Mouse (Mus musculus) small intestine, adult 10 weeks (tissue): ENCODE measurements around the gene Tssk3. TPM values are rescaled to one million over a fixed set of nuclear protein-coding genes. Genes with fewer than 3 reads are reported as not detected.

Source experiments
- polyA plus RNA-seq: library from polyadenylated mRNA; stranded (reverse); fragments of 350-450 nt; fragmentation: Illumina TruSeq; extraction: RNeasy Lipid Tissue Mini Kit (QIAGEN cat#74804); gene quantifications from one replicate; pipeline ENCODE4 v1.2.3, GENCODE M21; 2014; ENCODE audit warnings: low replicate concordance

The Tssk3 gene
- not detected for polyA plus RNA-seq

DNA sequence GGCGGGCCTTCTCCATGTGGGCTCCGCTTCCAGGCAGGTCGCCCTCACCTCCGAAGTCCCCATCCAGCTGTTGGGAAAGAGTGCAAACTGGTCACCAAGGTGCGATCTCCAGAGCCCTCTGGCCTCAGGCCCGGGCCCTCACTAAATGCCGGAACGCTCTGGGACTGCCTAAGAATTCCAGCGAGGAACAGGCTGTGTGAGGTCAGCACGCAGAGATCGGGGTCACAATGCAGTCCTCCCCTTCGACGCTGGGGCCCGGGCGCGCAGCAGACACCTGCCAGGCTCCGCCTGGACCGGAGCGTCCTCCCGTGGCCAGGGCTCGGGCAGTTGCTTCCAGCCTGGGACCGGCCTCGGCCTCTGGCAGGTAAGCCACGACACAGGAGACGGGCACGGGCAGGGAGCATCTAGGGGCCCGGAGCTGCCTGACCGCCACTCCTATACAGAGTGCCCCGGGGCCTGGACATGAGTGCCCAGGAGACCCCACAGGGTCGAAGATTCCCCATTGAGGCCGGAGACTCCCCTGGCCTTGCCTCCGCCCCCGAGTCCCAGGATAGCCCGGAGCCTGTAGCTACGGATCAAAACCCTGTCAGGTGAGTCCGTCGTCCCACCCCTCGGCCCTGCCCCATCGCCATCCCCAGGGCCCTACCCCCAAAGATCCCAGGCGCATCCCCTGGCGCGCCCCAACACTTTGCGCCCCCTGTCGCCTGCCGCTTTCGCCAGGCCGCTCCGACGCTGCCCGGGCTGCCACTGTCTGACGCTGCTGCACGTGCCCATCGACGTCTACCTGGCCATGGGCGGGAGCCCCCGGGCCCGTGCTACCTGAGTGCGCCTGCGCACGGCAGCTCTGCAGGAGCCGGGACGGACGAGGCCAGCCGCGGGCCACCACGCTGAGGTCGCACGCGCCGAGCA lies at the start of gene Tssk3, which contains the start of gene Fam229a:
TSS of gene Tssk3 (minus strand) at position 51 of the 909 bp plus-strand sequence.
TSS of gene Fam229a (plus strand) at position 219 of the 909 bp plus-strand sequence.

DNA sequence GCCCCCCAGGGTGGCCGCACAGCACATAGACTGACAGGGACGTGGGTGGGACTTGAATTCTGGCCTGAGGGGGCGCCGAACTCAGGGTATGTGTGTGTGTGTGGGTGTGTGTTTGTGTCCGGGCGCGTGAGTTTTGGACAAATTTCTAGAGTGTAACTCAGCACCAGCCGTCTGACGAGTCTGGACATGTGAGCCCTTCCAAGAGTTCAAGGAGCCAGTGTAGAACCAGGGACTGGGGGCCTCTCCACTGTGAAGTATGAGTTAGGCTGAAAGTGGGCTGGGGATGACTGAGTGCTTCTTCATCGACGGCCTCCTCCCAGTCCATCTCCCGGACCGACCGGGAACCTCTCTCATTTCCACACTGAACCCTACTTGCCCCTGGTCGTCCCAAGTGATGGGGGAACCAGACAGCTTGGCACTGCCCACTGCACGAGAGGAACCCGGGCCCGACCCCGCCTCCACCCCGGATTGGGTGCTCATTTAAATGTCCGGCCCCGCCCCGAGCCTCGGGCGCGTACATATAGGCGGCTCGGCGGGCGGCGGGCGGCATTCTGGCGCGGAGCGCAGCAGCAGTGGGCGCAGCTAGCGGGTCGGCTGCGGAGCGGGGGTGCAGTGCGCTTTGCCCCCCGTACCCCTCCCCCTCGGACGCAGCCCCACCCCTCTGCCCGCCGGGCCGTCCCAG lies 22.4 kb upstream of the Tssk3 start, which contains the start of gene Marcksl1:
TSS of gene Marcksl1 (plus strand) at position 496 of the 682 bp plus-strand sequence.

DNA sequence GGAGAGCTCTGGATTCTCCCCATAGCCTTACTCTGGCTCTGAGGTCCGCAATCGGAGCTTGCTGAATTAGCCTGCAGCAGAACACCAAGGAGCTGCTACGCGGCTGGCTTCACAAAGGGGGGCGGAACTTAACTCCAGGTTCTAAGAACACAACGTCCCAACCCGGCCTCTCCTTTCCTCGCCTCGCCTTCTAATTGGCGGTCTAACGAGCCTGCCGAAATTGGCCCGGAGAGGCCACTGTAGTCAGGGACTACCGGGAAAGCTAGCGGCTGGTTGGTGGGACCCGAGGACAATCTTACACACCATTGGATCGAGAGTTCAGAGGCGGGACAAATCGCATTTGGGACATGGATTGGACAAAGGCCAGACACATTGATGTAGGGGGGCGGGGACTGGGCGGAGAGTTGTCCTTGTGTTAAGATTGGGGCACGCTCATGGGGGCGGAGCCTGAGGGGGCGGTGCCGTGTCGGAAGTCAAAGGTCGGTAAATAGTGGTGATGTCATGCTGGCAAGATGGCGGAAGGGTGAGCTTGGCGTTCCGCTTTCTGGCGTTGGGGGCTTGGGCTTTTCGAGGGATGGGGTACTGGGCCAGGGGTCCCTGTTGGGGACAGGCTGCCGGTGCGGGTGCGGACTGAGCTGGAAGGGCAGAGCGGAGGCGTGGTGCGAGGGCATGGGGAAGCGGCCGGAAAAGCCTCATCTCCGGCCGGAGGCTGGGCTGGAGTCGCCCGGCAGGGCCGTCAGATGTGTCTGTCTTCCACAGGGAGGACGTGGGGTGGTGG lies 29.4 kb downstream of the Tssk3 start, which contains the start of gene Bsdc1:
TSS of gene Bsdc1 (plus strand) at position 399 of the 778 bp plus-strand sequence.

DNA sequence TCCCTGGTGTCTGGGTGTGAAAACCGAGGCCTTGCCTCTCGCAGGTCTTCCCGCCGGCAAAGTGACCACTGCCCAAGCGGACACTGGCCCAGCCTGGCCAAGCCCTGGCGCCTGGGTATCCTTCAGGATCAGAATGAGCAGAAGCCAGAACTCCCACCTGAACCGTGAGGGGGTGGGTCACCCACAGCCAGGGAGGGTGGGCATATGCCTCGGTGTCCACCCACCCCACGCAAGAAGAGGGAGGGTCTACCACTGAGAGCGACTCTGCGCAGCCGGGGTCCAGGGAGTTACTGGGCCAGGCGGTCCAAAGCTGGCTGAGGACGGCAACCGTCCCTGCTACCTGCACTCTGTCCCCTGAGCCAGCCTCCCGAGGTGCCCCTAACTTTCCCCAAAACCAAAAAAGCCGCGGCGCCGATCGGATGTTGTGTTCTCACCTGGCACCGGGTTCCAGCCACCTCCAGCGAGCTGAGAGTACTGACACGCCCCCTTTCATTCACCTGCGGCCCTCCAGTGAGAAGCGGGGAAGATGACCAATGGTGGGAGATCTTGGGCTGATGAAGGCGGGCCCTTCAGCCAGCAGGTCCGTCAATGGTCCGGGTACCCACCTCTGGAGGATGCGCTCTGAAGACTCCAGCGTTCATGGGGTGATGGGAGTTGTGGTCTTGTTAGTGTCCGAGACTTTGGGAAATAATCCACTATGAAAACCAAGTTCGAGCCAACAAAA lies 50.3 kb downstream of the Tssk3 start, which contains the start of gene Zbtb8b:
TSS of gene Zbtb8b (minus strand) at position 514 of the 724 bp plus-strand sequence.

Other genes with a start within 250 kb of the Tssk3 start
- gene C77080, start 229.6 kb downstream of the Tssk3 start, polyA plus RNA-seq, result 14.3 TPM
- 0.85 TPM for gene Sync, start 203.4 kb downstream of the Tssk3 start, polyA plus RNA-seq
- 118 TPM for gene Rbbp4, start 155.7 kb downstream of the Tssk3 start, polyA plus RNA-seq
- 160 TPM for gene Zbtb8os, start 155.3 kb downstream of the Tssk3 start, polyA plus RNA-seq
- 1.1 TPM for gene Zbtb8a, start 112.9 kb downstream of the Tssk3 start, polyA plus RNA-seq
- gene Zbtb8b, start 50.2 kb downstream of the Tssk3 start, polyA plus RNA-seq, result not detected
- 8.8 TPM for gene Bsdc1, start 29.4 kb downstream of the Tssk3 start, polyA plus RNA-seq
- gene Fam229a, start 168 bp upstream of the Tssk3 start, polyA plus RNA-seq, result not detected
- gene Marcksl1, start 22.6 kb upstream of the Tssk3 start, polyA plus RNA-seq, result 11.9 TPM
- 38.7 TPM for gene Hdac1, start 51.7 kb upstream of the Tssk3 start, polyA plus RNA-seq
- 0.59 TPM for gene Lck, start 82.6 kb upstream of the Tssk3 start, polyA plus RNA-seq
- not detected for gene Fam167b, start 87.5 kb upstream of the Tssk3 start, polyA plus RNA-seq
- 7.9 TPM for gene Eif3i, start 109.6 kb upstream of the Tssk3 start, polyA plus RNA-seq
- gene Tmem234, start 109.6 kb upstream of the Tssk3 start, polyA plus RNA-seq, result 28.2 TPM
- gene Dcdc2b, start 123.2 kb upstream of the Tssk3 start, polyA plus RNA-seq, result not detected
- 5.3 TPM for gene Iqcc, start 128.1 kb upstream of the Tssk3 start, polyA plus RNA-seq
- gene Ccdc28b, start 132.9 kb upstream of the Tssk3 start, polyA plus RNA-seq, result not detected
- gene Txlna, start 150.0 kb upstream of the Tssk3 start, polyA plus RNA-seq, result 6.1 TPM
- 23.8 TPM for gene Kpna6, start 181.7 kb upstream of the Tssk3 start, polyA plus RNA-seq
- not detected for gene Tmem39b, start 205.8 kb upstream of the Tssk3 start, polyA plus RNA-seq